Mouse (Mus musculus) heart, adult 8-10 months (tissue): ENCODE results near the gene Rab40c. TPM values are rescaled to one million over a fixed set of nuclear protein-coding genes. Genes with fewer than 3 reads are reported as not detected.

Experiments used
- DNase-seq: peaks from one replicate; pipeline ENCODE4 v3.0.0; 2022; ENCODE audit warnings: low spot score
- total RNA-seq, 4 experiments: library from RNA; stranded (reverse); gene quantifications; 2 replicates each; pipeline ENCODE4 v1.2.4; 2022

Rab40c gene
- total RNA-seq: 10 to 100 TPM; 17.3 to 20.1 (median 17.7) TPM

- no peak for DNase-seq
Measured at GRCm38 (mm10) chr17:25919144-25919785, at the start of gene Rab40c. Gene Rab40c, minus strand, starts transcription at chr17:25919727.

GRCm38 (mm10) chr17:25968176-25968575 is 48.6 kb upstream of the Rab40c start:
- no peak for DNase-seq

- peak; percentile 24 for DNase-seq
Measured at GRCm38 (mm10) chr17:25967652-25968051, 48.1 kb upstream of the Rab40c start.

- DNase-seq: no peak
Measured at GRCm38 (mm10) chr17:25964271-25964670, 44.7 kb upstream of the Rab40c start.

GRCm38 (mm10) chr17:25962413-25962905 is 42.9 kb upstream of the Rab40c start:
- DNase-seq: no peak

- no peak for DNase-seq
Measured at GRCm38 (mm10) chr17:25961566-25961965, 42.0 kb upstream of the Rab40c start.

GRCm38 (mm10) chr17:25959630-25960467 is 40.3 kb upstream of the Rab40c start:
- no peak for DNase-seq

GRCm38 (mm10) chr17:25958771-25959494 is 39.4 kb upstream of the Rab40c start:
- no peak for DNase-seq

GRCm38 (mm10) chr17:25957586-25958051 is 38.1 kb upstream of the Rab40c start:
- DNase-seq: no peak

GRCm38 (mm10) chr17:25956631-25957030 is 37.1 kb upstream of the Rab40c start:
- no peak for DNase-seq

GRCm38 (mm10) chr17:25956201-25956600 is 36.7 kb upstream of the Rab40c start:
- DNase-seq: no peak

GRCm38 (mm10) chr17:25955736-25956135 is 36.2 kb upstream of the Rab40c start:
- DNase-seq: no peak

- no peak for DNase-seq
Measured at GRCm38 (mm10) chr17:25954671-25955070, 35.1 kb upstream of the Rab40c start.

GRCm38 (mm10) chr17:25953161-25953560 is 33.6 kb upstream of the Rab40c start:
- no peak for DNase-seq

- DNase-seq: no peak
Measured at GRCm38 (mm10) chr17:25951803-25952623, 32.5 kb upstream of the Rab40c start, which contains the start of gene A930017K11Rik. Gene A930017K11Rik, minus strand, starts transcription at chr17:25952565.

- no peak for DNase-seq
Measured at GRCm38 (mm10) chr17:25951225-25951802, 31.8 kb upstream of the Rab40c start.

- DNase-seq: no peak
Measured at GRCm38 (mm10) chr17:25950706-25951105, 31.2 kb upstream of the Rab40c start.

- DNase-seq: no peak
Measured at GRCm38 (mm10) chr17:25949981-25950380, 30.5 kb upstream of the Rab40c start.

- no peak for DNase-seq
Measured at GRCm38 (mm10) chr17:25948051-25948450, 28.5 kb upstream of the Rab40c start.

GRCm38 (mm10) chr17:25947576-25947975 is 28.0 kb upstream of the Rab40c start:
- DNase-seq: no peak

- no peak for DNase-seq
Measured at GRCm38 (mm10) chr17:25946891-25947290, 27.4 kb upstream of the Rab40c start.
